Mouse (Mus musculus): ENCODE data around the gene Hadhb. TPM values are rescaled to one million over a fixed set of nuclear protein-coding genes. Genes with fewer than 3 reads are reported as not detected.

Hadhb gene
- 61.1 and 62.4 TPM in 2 replicates for polyA plus RNA-seq (2015; fragmentation: Nextera tagmentation; extraction: Ambion mirVana)

DNA sequence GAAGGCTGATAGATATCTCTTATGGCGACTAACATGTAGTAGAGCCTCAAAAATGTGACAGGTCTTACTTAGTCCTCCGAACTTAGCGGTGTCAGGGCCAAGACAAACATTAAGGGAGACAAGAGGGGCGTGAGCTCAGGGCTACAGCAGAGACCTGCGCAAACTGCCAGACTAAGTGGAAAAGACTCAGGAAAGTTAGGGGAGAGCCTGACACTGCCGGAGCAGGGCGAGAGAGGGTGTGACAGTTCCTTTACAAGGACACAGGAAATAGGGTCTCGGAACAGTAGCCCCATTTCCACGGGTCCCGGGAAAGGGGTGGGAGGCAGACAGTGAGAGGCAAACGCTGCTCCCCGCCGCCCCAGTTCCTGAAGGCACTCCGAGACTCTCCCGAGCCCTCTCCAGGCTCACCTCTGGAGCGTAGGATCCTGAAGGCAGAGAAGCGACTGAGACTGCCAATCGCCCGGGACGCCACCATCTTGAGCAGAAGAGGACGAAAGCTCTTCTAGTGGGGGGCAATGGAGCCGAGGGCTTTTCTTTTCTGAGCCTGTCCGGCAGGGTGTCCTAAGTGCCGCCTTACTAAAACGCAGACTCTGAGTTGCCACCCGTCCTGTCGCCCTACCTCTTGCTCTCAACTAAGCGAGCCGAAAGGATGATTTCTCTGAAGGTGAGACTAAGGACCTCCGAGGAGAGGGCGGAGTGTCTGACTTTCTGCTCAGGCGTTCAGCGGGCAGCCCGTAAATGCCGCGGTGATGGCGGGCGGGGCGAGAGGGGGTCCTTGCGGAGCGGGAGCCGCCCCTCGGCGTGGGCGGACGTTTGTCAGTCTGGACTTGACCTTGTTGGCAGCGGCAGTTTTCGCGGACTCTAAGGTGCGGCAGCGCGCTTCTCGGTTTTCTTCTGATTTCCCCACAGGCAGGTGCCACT, at the start of gene Hadhb, which contains the start of gene Hadha:
Gene Hadhb (plus strand): TSS at position 775 of the 921 bp plus-strand sequence.
Gene Hadha (minus strand): TSS at position 689 of the 921 bp plus-strand sequence.
- peak within 1 kb of the TSS; percentile 93 for H3K9ac ChIP-seq (replicated peaks)
- 0 out of 2 replicates have a peak, but pooled peaks cover 3% of the 10 kb centered on the region for H3K36me3 ChIP-seq
- H3K4me1 ChIP-seq (replicated peaks), result peaks cover 23% of the 10 kb centered on the region
- no peaks in the 10 kb centered on the region for H3K27me3 ChIP-seq
- peak within 1 kb of the TSS; percentile 70 for H3K4me2 ChIP-seq (replicated peaks)
- 0% methylated on average over 53 of the region's 53 CpGs for WGBS
- ATAC-seq, result peak; percentile 94
- H3K4me3 ChIP-seq (replicated peaks), result peak within 1 kb of the TSS; percentile 80
- H3K27ac ChIP-seq, result peak within 1 kb of the TSS; percentile 89
- H3K9me3 ChIP-seq, result no peaks in the 10 kb centered on the region

DNA sequence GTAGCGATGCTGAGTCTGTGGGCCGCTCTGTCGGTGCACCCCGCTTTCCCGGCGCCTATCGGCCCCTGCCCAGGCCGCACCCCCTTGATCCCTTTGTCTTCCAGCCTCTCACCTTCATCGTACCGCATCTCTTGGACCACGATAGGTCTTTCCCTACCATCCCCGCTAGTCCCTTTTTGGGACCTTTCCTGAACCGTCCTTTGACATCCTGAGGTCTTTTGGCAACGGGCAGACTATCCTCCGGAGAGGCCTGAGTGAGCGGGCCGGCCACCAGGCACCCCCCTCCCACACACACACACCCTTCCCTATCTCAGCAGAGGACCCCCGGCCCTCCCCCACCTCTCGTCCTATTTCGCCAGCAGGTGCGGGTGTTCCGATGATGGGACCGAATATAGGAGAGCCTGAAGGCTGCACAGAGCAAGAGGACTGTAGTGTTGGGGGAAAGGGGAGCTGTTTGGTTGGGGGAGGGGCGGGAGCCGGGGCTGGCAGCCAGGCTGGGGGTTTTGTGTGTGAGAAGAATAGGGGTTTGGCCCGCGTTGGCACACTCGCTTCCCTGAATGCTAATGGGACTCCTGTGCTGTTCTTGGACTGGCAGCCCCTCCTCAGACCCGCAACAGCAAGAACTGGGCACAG, 49.3 kb upstream of the Hadhb start, which contains the start of gene 3110082J24Rik:
Gene 3110082J24Rik (minus strand): TSS at position 419 of the 633 bp plus-strand sequence.
- Histone ChIP-seq H3K27ac (peak within 1 kb of the TSS; percentile 90), H3K9me3 (no peaks in the 10 kb centered on the region), H3K4me1 (replicated peaks) (peaks cover 58% of the 10 kb centered on the region), H3K27me3 (0 out of 2 replicates have a peak, but pooled peaks cover 2% of the 10 kb centered on the region), H3K4me2 (replicated peaks) (peak within 1 kb of the TSS; percentile 93), H3K4me3 (replicated peaks) (peak within 1 kb of the TSS; percentile 77), H3K9ac (replicated peaks) (peak within 1 kb of the TSS; percentile 88), H3K36me3 (0 out of 2 replicates have a peak, but pooled peaks cover 2% of the 10 kb centered on the region)
- ATAC-seq, result peak; percentile 61
- WGBS, result under 1% methylated on average over 27 of the region's 29 CpGs

DNA sequence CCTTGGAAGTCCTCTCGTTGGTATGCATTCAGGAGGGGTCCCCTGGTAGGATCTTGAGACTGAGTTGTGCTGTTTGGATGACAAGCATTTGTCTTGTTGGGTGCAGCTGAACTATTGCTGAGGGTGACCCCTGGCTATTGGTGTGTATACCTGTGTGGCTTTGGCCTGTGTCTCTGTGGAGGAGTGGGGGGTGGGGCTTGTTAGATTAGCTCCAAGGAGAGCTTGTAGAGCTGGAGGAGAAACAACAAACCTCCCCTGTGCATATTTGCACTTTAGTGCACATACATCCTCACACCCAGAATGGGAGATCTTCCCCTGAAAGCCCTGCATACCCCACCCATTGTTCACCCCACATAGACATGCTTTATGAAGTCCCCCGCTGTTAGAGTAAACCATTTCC, 48.3 kb upstream of the Hadhb start:
- Histone ChIP-seq H3K27me3 (peaks cover 2% of the 10 kb centered on the region; the same call in 1 of the 2 replicates), H3K4me2 (replicated peaks) (peak overlapping the region; percentile 93), H3K4me1 (replicated peaks) (peaks cover 68% of the 10 kb centered on the region), H3K4me3 (replicated peaks) (peak overlapping the region; percentile 77), H3K36me3 (0 out of 2 replicates have a peak, but pooled peaks cover 5% of the 10 kb centered on the region), H3K9me3 (no peaks in the 10 kb centered on the region), H3K9ac (replicated peaks) (peak overlapping the region; percentile 88), H3K27ac (peak overlapping the region; percentile 90)
- WGBS, result 0% methylated on average over 2 of the region's 2 CpGs
- no peak for ATAC-seq

DNA sequence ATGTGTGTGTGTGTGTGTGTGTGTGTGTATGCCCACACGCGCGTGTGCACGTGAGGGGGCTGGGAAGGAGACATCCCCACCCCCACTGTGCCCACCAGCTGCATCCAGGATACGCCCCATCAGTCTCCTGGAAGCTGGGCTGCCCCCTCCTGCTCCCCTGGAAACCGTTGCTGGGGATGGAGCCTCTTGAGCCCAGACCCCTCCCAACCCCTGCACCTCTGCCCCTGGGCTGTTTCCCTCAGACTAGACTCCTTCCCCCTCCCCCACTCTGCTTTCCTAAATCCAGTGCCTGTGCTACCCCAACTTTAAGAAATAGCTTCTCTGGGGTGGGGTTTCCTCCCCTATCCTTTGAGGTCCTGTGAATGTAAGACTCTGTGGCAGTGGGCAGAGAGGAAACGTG, 47.9 kb upstream of the Hadhb start:
- Histone ChIP-seq H3K4me3 (replicated peaks) (peak overlapping the region; percentile 77), H3K9me3 (no peaks in the 10 kb centered on the region), H3K36me3 (peaks cover 9% of the 10 kb centered on the region; the same call in 1 of the 2 replicates), H3K4me2 (replicated peaks) (peak overlapping the region; percentile 93), H3K27me3 (peaks cover 2% of the 10 kb centered on the region; the same call in 1 of the 2 replicates), H3K9ac (replicated peaks) (peak overlapping the region; percentile 88), H3K27ac (peak overlapping the region; percentile 90), H3K4me1 (replicated peaks) (peaks cover 71% of the 10 kb centered on the region)
- ATAC-seq, result peak; percentile 58
- under 1% methylated on average over 7 of the region's 7 CpGs for WGBS

DNA sequence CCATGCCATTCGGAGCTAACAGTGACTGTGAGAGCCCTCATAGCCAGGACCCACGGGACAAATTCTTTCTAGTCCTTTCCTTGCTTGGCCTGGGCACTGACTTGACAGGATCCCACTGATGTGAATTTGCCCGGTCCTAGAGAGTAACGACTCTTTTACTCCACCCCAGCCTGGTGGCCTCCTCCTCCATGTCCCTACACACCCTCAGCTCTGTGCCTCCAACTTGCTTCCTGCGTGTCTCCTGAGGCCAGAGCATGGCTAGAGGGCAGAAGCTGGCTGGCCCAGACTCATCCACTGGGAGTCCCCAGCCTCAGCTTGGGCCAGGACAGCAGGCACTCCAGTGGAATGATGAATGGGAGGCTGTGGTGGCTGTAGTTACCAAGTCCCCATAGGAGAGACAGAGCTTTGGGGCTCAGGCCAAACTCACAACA, 47.4 kb upstream of the Hadhb start:
- Histone ChIP-seq H3K9me3 (no peaks in the 10 kb centered on the region), H3K27me3 (peaks cover 7% of the 10 kb centered on the region), H3K4me1 (replicated peaks) (peaks cover 71% of the 10 kb centered on the region), H3K36me3 (peaks cover 13% of the 10 kb centered on the region; the same call in 1 of the 2 replicates), H3K27ac (peak overlapping the region; percentile 90), H3K4me2 (replicated peaks) (peak overlapping the region; percentile 93), H3K9ac (replicated peaks) (peak overlapping the region; percentile 88), H3K4me3 (replicated peaks) (peak overlapping the region; percentile 77)
- WGBS, result 4% methylated on average over 5 of the region's 5 CpGs
- peak; percentile 4; the same call in 1 of the 2 replicates for ATAC-seq

DNA sequence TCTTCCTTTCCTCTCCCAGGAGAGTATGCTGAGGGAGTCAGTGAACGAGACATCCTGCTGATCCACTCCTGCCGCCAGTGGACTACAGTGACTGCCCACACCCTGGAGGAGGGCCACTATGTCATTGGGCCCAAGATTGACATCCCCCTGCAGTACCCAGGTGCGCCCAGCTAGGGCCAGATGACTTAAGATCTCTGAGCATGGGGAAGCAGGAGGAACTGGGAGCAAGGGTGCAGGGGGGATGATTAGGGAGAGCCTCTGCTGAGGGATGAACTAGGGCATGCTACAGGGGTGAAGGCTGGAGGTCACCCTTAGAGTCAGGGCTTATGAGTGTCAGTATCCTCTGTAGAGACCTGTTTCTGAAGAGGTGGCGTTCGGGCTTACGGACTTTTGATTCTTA, 46.8 kb upstream of the Hadhb start:
- H3K9me3 ChIP-seq, result no peaks in the 10 kb centered on the region
- peaks cover 14% of the 10 kb centered on the region; the same call in 1 of the 2 replicates for H3K36me3 ChIP-seq
- peak overlapping the region; percentile 90 for H3K27ac ChIP-seq
- H3K9ac ChIP-seq (replicated peaks), result peak overlapping the region; percentile 88; the same call in 1 of the 2 replicates
- peaks cover 13% of the 10 kb centered on the region for H3K27me3 ChIP-seq
- 59% methylated on average over 6 of the region's 6 CpGs for WGBS
- H3K4me3 ChIP-seq (replicated peaks), result peak overlapping the region; percentile 77
- H3K4me1 ChIP-seq (replicated peaks), result peaks cover 72% of the 10 kb centered on the region
- H3K4me2 ChIP-seq (replicated peaks), result peak overlapping the region; percentile 93
- no peak for ATAC-seq

DNA sequence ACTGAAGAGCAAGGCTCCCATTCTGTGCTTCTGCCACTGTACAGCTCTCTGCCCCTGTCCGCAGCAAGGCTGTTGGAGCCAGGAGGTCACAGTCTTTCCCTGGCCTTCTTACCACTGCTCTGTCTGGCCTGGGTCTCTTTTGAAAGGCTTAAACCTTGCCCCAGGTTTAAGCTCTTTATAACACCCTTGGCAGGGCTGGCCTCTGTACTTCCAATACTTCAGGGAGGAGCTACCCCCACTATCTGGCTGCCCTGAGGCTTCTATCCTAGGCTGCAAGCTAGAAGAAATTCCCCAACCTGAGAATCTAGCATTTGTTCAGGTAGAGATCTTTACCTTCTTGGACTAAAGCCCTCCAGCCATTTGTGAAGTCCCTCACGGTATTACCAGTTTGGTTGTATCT, 45.1 kb upstream of the Hadhb start:
- H3K4me2 ChIP-seq (replicated peaks), result peak overlapping the region; percentile 45
- no peak for ATAC-seq
- H3K4me1 ChIP-seq (replicated peaks), result peaks cover 86% of the 10 kb centered on the region
- peaks cover 24% of the 10 kb centered on the region for H3K27me3 ChIP-seq
- H3K27ac ChIP-seq, result peak overlapping the region; percentile 73
- H3K9ac ChIP-seq (replicated peaks), result peak overlapping the region; percentile 45; the same call in 1 of the 2 replicates
- no peak overlapping the region for H3K4me3 ChIP-seq (replicated peaks)
- 21% methylated on average over 2 of the region's 2 CpGs for WGBS
- no peaks in the 10 kb centered on the region for H3K9me3 ChIP-seq
- peaks cover 19% of the 10 kb centered on the region; the same call in 1 of the 2 replicates for H3K36me3 ChIP-seq

DNA sequence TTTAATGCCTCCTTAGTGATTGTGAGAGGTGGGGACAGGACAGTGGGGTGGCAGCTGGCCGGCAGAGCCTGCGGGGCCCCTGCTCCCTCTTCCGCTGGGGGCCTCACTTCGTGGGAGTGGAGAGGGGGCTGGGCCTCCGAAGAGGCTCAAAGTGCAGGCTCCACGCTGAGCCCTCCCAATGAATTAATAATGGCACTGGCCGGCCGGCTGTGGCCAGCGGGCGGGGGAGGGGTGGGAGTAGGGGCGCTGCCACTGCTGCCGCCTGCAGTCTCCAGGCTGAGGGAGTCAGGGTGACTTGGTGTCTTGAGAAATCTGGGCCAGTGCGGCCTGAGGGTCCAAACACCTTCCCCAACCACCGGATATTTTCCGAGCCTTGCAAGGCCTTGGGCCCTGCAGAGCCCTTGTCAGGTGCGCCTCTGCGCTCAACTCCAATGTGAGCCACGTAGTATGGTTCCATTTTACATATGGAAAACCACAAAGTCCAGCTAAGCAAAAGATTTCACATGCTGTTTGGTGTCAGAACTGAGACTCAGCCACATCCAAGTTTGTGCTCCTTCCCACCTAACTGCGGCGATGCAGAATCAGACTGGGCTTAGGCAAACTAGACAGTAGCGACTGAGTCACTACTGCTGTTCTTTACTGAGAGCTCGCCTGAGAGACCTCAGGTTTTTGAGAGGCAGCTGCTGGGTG, 44.5 kb upstream of the Hadhb start:
- WGBS, result 2% methylated on average over 22 of the region's 22 CpGs
- Histone ChIP-seq H3K4me3 (replicated peaks) (peak overlapping the region; percentile 18), H3K4me1 (replicated peaks) (peaks cover 80% of the 10 kb centered on the region), H3K4me2 (replicated peaks) (peak overlapping the region; percentile 45), H3K9me3 (no peaks in the 10 kb centered on the region), H3K9ac (replicated peaks) (peak overlapping the region; percentile 45), H3K36me3 (peaks cover 22% of the 10 kb centered on the region), H3K27ac (peak overlapping the region; percentile 73), H3K27me3 (peaks cover 26% of the 10 kb centered on the region)
- no peak for ATAC-seq

DNA sequence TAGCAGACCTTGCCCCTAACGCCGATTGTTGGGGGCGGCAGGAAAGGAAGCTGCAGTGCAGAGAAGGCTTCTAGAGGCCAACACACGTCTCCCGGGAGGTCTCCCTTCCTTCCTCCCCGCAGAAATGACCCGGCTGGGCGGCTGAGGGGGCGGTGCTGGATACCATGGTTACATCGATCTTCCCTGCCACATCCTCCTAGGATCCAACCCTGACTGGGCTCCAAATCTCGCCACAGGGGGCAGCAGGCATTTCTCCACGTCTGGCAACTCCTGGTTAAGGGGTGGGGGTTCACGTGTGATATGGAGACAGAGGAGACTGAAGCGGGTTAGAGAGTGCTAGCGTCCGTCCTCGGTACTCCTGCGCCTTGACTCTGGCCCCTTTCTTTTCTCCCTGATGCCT, 43.9 kb upstream of the Hadhb start:
- peaks cover 26% of the 10 kb centered on the region for H3K27me3 ChIP-seq
- H3K9me3 ChIP-seq, result no peaks in the 10 kb centered on the region
- 2% methylated on average over 18 of the region's 18 CpGs for WGBS
- H3K4me2 ChIP-seq (replicated peaks), result peak overlapping the region; percentile 45
- peak; percentile 22 for ATAC-seq
- peak overlapping the region; percentile 73 for H3K27ac ChIP-seq
- H3K36me3 ChIP-seq, result peaks cover 28% of the 10 kb centered on the region
- H3K9ac ChIP-seq (replicated peaks), result peak overlapping the region; percentile 45
- H3K4me1 ChIP-seq (replicated peaks), result peaks cover 75% of the 10 kb centered on the region
- peak overlapping the region; percentile 18 for H3K4me3 ChIP-seq (replicated peaks)

DNA sequence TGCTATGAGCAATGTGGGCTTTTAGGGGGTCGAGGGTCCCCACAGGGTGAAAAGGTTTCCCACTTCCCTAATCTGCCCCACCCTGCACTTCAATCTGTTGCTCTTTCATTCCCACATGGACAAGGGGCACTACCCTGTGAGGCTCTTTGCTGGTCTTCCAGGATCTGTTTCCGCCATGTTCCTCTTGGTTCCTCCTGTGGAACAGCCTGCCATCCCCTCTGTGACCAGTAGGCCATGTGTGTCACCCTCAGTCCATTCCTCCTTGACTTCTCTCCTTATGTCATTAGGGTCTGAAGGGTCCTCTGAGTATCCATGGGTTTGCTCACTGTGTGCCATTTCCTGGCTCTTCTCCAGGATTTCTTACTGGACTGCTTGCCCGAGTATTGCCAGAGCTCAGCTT, 43.3 kb upstream of the Hadhb start:
- Histone ChIP-seq H3K9me3 (no peaks in the 10 kb centered on the region), H3K4me2 (replicated peaks) (peak overlapping the region; percentile 45), H3K27ac (peak overlapping the region; percentile 30; the same call in 1 of the 2 replicates), H3K4me1 (replicated peaks) (peaks cover 69% of the 10 kb centered on the region), H3K36me3 (peaks cover 35% of the 10 kb centered on the region), H3K9ac (replicated peaks) (no peak overlapping the region), H3K27me3 (peaks cover 26% of the 10 kb centered on the region), H3K4me3 (replicated peaks) (0 out of 2 replicates have a peak overlapping the region, but pooled peaks have one; percentile 18)
- WGBS, result 71% methylated on average over 3 of the region's 3 CpGs
- no peak for ATAC-seq

DNA sequence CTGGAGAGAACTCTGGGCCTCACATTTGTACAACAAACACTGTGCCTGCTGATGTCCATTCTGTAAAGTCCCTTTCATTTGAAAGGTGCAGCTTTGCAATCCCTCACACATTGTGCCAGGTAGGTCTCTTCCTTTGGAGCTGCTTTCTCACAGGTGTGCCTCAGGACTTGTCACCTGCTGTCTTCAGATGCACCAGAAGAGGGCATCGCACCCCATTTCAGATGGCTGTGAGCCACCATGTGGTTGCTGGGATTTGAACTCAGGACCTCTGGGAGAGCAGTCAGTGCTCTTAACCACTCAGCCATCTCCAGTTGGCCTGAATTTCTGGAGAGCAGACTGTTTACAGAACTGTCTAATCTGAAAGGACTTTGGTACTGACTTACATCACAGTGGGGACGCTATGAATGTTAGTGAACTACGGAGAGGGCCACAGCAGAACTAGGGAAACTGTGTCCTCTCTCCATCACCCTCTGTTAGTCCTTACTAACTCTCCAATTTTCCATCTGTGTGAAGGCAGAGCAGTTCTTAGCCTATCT, 42.4 kb upstream of the Hadhb start:
- no peak overlapping the region for H3K4me3 ChIP-seq (replicated peaks)
- peaks cover 43% of the 10 kb centered on the region for H3K36me3 ChIP-seq
- ATAC-seq, result no peak
- H3K4me1 ChIP-seq (replicated peaks), result peaks cover 60% of the 10 kb centered on the region
- 90% methylated on average over 3 of the region's 3 CpGs for WGBS
- H3K4me2 ChIP-seq (replicated peaks), result no peak overlapping the region
- H3K9me3 ChIP-seq, result no peaks in the 10 kb centered on the region
- H3K27ac ChIP-seq, result no peak overlapping the region
- no peak overlapping the region for H3K9ac ChIP-seq (replicated peaks)
- peaks cover 26% of the 10 kb centered on the region for H3K27me3 ChIP-seq

Data from midbrain, embryonic 13.5 days (tissue).